Mouse (Mus musculus): ENCODE results near the gene Adcy3. TPM values are rescaled to one million over a fixed set of nuclear protein-coding genes. Genes with fewer than 3 reads are reported as not detected.

Gene Adcy3
- total and polyA plus RNA-seq, 3 experiments, result 3.4 to 4.8 (median 4.3) TPM

- no peak overlapping the region for H3K4me3 ChIP-seq
- H3K4me1 ChIP-seq (ENCODE audit: control insufficient read depth, insufficient read depth, low read length), result no peaks in the 10 kb centered on the region
- H3K79me2 ChIP-seq (replicated peaks; ENCODE audit: control insufficient read depth, insufficient read depth, low read length), result no peaks in the 10 kb centered on the region
- TF ChIP-seq CTCF (IDR thresholded peaks at IDR 0.05) (no peak), POLR2A (IDR thresholded peaks at IDR 0.05; ENCODE audit: insufficient read depth, low read depth, low read length) (no peak), EP300 (IDR thresholded peaks at IDR 0.05; ENCODE audit: insufficient read depth, low read depth, low read length) (no peak)
- no peak overlapping the region for H3K9ac ChIP-seq (ENCODE audit: low read depth, low read length)
- H3K36me3 ChIP-seq (ENCODE audit: control insufficient read depth, insufficient read depth, low read length), result no peaks in the 10 kb centered on the region
- no peaks in the 10 kb centered on the region for H3K27me3 ChIP-seq (ENCODE audit: control insufficient read depth, insufficient read depth, low read length)
- DNase-seq, result no peak
- intact Hi-C loops (cut with DNase I), result no loop called here
- no peak overlapping the region for H3K27ac ChIP-seq
- 76% methylated on average over 4 of the region's 4 CpGs for WGBS
Measured at GRCm38 (mm10) chr12:4198702-4199101, 65.8 kb downstream of the Adcy3 start.

DNA sequence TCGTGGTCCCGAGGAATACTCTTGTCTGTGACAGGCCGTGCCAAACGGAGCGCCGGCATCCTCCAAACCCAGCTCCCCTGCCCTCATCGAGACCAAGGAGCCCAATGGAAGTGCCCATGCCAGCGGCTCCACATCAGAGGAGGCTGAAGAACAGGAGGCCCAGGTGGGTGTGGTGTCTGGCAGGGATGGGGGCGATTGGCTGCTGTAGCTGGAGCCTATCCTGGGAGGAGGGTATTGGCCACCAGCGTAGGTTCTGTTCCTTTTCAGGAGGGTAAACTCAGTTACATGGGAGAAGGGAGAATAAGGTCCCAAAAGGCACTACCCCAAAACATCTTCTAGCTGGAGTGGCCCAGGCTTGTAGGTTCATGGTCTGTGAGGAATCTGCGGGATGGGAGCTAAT lies 66.4 kb downstream of the Adcy3 start:
- Histone ChIP-seq H3K9ac (ENCODE audit: low read depth, low read length) (no peak overlapping the region), H3K4me3 (no peak overlapping the region), H3K27me3 (ENCODE audit: control insufficient read depth, insufficient read depth, low read length) (no peaks in the 10 kb centered on the region), H3K27ac (no peak overlapping the region), H3K79me2 (replicated peaks; ENCODE audit: control insufficient read depth, insufficient read depth, low read length) (no peaks in the 10 kb centered on the region), H3K4me1 (ENCODE audit: control insufficient read depth, insufficient read depth, low read length) (no peaks in the 10 kb centered on the region), H3K36me3 (ENCODE audit: control insufficient read depth, insufficient read depth, low read length) (no peaks in the 10 kb centered on the region)
- intact Hi-C loops (cut with DNase I), result no loop called here
- DNase-seq, result no peak
- WGBS, result 91% methylated on average over 11 of the region's 11 CpGs
- TF ChIP-seq EP300 (IDR thresholded peaks at IDR 0.05; ENCODE audit: insufficient read depth, low read depth, low read length) (no peak), CTCF (IDR thresholded peaks at IDR 0.05) (no peak), POLR2A (IDR thresholded peaks at IDR 0.05; ENCODE audit: insufficient read depth, low read depth, low read length) (no peak)

DNA sequence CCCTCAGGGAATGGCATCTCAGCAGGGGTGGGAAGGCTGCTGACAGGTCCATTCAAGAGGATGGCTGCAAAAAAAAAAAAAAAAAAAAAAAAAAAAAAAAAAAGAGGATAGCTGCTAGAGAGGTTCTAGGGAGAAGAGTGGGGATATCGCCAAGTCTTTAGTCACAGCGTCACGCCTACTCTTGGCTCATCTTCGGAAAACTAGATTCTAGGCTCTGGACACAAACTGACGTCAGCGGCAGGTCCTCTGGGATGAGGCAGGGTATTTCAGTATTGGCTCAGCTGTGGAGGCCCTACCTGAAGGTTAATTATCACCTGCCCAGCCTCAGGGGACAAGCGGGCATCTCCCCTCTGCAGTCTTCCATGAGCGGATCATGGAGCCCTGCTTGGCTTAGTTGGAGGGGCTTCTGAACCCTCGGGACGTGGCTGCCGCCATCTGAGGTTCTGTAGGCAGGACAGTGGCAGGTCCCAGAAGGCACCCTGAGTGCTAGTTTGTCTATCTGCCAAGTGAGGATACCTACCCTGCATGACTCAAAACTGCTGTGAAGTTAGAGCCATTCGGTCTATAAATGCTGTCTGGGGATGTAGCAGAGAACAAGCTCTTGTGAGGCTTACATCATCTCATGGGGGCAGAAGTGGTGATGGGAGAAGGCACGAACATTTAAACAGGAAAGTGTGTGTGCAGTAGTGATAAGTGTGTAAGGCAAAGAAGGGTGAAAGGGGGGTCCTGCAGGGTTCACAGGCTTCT lies 68.7 kb downstream of the Adcy3 start:
- TF ChIP-seq POLR2A (IDR thresholded peaks at IDR 0.05; ENCODE audit: insufficient read depth, low read depth, low read length) (no peak), CTCF (IDR thresholded peaks at IDR 0.05) (no peak), EP300 (IDR thresholded peaks at IDR 0.05; ENCODE audit: insufficient read depth, low read depth, low read length) (no peak)
- DNase-seq, result peak; percentile 70 to 72
- Histone ChIP-seq H3K36me3 (ENCODE audit: control insufficient read depth, insufficient read depth, low read length) (no peaks in the 10 kb centered on the region), H3K79me2 (replicated peaks; ENCODE audit: control insufficient read depth, insufficient read depth, low read length) (no peaks in the 10 kb centered on the region), H3K4me3 (no peak overlapping the region), H3K9ac (ENCODE audit: low read depth, low read length) (no peak overlapping the region), H3K27ac (no peak overlapping the region), H3K27me3 (ENCODE audit: control insufficient read depth, insufficient read depth, low read length) (no peaks in the 10 kb centered on the region), H3K4me1 (ENCODE audit: control insufficient read depth, insufficient read depth, low read length) (no peaks in the 10 kb centered on the region)
- intact Hi-C loops (cut with DNase I), result no loop called here
- 79% methylated on average over 13 of the region's 13 CpGs for WGBS

DNA sequence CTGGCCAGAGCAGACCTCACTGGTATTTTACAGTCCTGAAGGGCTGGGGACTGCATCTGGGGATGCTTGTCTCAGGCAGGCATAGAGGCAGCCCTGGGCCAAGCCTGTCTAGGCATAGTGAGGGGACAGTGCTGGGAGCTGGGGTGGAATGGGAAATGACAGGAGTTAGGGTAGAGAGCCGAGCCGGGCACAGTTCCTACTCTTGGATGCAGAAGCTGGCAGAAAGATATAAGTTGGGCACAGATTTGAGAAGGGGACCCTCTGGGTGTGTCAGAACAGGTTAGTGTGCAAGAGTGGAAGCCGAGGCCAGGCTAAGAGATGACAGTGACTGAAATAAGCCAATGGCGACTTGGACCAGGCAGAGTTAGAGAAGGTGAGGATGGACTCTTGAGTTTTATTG lies 69.3 kb downstream of the Adcy3 start:
- Histone ChIP-seq H3K36me3 (ENCODE audit: control insufficient read depth, insufficient read depth, low read length) (no peaks in the 10 kb centered on the region), H3K79me2 (replicated peaks; ENCODE audit: control insufficient read depth, insufficient read depth, low read length) (no peaks in the 10 kb centered on the region), H3K4me3 (no peak overlapping the region), H3K27me3 (ENCODE audit: control insufficient read depth, insufficient read depth, low read length) (no peaks in the 10 kb centered on the region), H3K27ac (no peak overlapping the region), H3K4me1 (ENCODE audit: control insufficient read depth, insufficient read depth, low read length) (no peaks in the 10 kb centered on the region), H3K9ac (ENCODE audit: low read depth, low read length) (no peak overlapping the region)
- 86% methylated on average over 4 of the region's 4 CpGs for WGBS
- intact Hi-C loops (cut with DNase I), result no loop called here
- TF ChIP-seq POLR2A (IDR thresholded peaks at IDR 0.05; ENCODE audit: insufficient read depth, low read depth, low read length) (no peak), EP300 (IDR thresholded peaks at IDR 0.05; ENCODE audit: insufficient read depth, low read depth, low read length) (no peak), CTCF (IDR thresholded peaks at IDR 0.05) (no peak)
- DNase-seq, result no peak

DNA sequence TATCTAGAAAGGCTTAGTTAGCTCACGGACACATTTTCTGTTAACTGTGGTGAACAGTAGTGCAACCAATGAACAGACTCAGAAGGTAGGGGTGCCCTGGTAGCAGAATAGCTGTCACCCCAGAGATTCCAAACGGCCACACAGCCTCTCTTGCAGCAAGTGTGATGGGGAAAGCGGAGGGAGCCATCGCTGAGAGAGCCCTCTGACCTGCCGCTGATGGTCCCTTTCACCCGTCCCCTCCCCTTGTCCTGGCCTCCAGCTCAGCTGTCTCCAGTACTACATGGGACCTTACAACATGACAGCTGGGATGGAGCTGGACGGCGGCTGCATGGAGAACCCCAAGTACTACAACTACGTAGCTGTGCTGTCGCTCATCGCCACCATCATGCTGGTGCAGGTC lies 73.2 kb downstream of the Adcy3 start:
- TF ChIP-seq POLR2A (IDR thresholded peaks at IDR 0.05; ENCODE audit: insufficient read depth, low read depth, low read length), result no peak
- no peak for TF ChIP-seq EP300 (IDR thresholded peaks at IDR 0.05; ENCODE audit: insufficient read depth, low read depth, low read length)
- no peak for TF ChIP-seq CTCF (IDR thresholded peaks at IDR 0.05)
- intact Hi-C loops (cut with DNase I), result loop anchor here (5.0 kb wide), 1 partner anchor 279 kb away; no protein-coding TSS in a partner anchor
- DNase-seq, result no peak
- H3K9ac ChIP-seq (ENCODE audit: low read depth, low read length), result no peak overlapping the region
- no peaks in the 10 kb centered on the region for H3K27me3 ChIP-seq (ENCODE audit: control insufficient read depth, insufficient read depth, low read length)
- H3K4me3 ChIP-seq, result no peak overlapping the region
- H3K27ac ChIP-seq, result no peak overlapping the region
- WGBS, result 91% methylated on average over 11 of the region's 11 CpGs
- no peaks in the 10 kb centered on the region for H3K4me1 ChIP-seq (ENCODE audit: control insufficient read depth, insufficient read depth, low read length)
- H3K36me3 ChIP-seq (ENCODE audit: control insufficient read depth, insufficient read depth, low read length), result no peaks in the 10 kb centered on the region
- no peaks in the 10 kb centered on the region for H3K79me2 ChIP-seq (replicated peaks; ENCODE audit: control insufficient read depth, insufficient read depth, low read length)

DNA sequence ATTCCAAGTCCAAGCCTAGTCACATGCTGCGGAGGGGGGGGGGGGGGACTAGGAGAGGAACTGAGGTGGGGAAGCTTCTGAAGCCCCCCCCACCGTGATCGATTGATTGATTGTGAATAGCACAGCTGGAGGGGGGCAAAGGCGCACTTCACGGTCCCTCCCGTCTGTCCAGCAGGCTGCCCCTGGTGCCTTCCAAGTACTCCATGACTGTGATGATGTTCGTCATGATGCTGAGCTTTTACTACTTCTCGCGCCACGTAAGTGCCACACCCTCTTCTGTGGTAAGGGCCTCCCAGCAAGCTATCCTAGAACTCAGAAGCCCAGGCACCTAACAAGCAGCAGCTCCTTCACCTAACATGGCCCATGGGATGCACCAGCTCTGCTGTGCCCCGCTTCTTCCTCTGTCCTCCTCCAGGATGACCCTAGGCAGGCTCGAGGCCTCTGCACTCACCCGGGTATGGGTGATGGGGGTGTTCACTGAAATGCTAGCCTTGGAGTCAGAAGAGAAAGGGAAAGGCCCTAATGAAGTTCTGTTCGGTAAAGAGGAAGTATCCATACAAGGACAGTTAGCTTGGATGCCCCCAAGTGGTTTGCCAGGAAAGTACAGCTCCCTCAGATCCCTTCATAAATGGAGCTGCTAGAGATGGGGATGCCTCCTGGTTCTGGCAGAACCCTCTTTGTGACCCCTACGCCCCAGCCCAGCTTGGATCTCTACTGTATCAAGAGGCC lies 75.7 kb downstream of the Adcy3 start:
- TF ChIP-seq POLR2A (IDR thresholded peaks at IDR 0.05; ENCODE audit: insufficient read depth, low read depth, low read length) (no peak), CTCF (IDR thresholded peaks at IDR 0.05) (peak; percentile 78), EP300 (IDR thresholded peaks at IDR 0.05; ENCODE audit: insufficient read depth, low read depth, low read length) (no peak)
- Histone ChIP-seq H3K4me3 (no peak overlapping the region), H3K36me3 (ENCODE audit: control insufficient read depth, insufficient read depth, low read length) (no peaks in the 10 kb centered on the region), H3K9ac (ENCODE audit: low read depth, low read length) (no peak overlapping the region; the same call in 1 of the 2 replicates), H3K79me2 (replicated peaks; ENCODE audit: control insufficient read depth, insufficient read depth, low read length) (no peaks in the 10 kb centered on the region), H3K27me3 (ENCODE audit: control insufficient read depth, insufficient read depth, low read length) (no peaks in the 10 kb centered on the region), H3K27ac (no peak overlapping the region), H3K4me1 (ENCODE audit: control insufficient read depth, insufficient read depth, low read length) (no peaks in the 10 kb centered on the region)
- WGBS, result 72% methylated on average over 15 of the region's 15 CpGs
- intact Hi-C loops (cut with DNase I), result loop anchor here (2.0 to 5.0 kb wide), 2 partner anchors 102 to 281 kb away; no protein-coding TSS in a partner anchor
- peak; percentile 58 to 63 for DNase-seq

Data from heart, adult 2 months (tissue).